Mouse (Mus musculus): ENCODE results near the gene Banf1. TPM values are rescaled to one million over a fixed set of nuclear protein-coding genes. Genes with fewer than 3 reads are reported as not detected.
"Not testable (repeated sequence)": the region's sequence is repeated elsewhere in the genome, so short reads cannot be mapped to it uniquely, and the experiment has no call there.

Gene Banf1
- 10 to 100 TPM; 85.3 to 93.2 TPM for total RNA-seq (2021)

DNA sequence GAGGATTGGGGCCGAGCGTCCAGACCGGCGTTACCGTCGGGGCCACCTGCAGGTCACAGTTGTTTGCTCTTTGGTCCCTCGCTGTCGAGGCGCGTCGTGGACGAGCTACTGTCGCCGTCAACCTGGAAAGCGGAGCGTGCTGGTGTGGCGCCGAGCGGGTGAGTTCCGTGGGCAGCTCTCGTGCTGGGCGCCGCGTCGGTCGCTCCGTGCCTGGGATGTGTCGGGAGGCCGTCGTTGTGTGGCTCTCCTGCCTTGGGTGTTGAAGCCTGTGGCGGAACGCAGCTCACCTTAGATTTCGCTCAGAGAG, at the start of gene Banf1:
Gene Banf1, minus strand, starts transcription at position 116 of the 307 bp plus-strand sequence.
- DNase-seq (ENCODE audit: extremely low spot score in 1 of 2, low spot score in 1 of 2), result no peak

DNA sequence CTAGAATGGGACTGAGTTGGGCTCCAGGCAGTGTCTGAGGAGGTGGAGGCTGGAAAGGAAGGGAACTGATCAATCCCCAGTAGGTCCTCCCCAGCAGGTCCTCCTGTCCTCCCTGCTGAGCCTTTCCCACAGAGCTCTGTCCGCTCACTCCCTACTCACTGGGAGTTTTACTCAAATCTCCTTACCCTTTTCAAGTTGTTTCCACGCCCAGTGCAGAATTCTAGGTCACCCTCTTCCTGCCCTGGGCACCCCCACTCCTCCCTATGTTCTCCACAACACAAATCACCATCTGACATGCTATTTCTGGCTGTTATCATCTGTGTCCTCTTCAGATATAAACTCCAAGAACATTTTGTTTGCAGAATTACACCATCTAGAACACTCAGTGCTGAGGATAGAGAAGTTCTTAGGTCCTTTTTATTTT, 47.6 kb upstream of the Banf1 start:
- DNase-seq (ENCODE audit: extremely low spot score in 1 of 2, low spot score in 1 of 2), result no peak

DNA sequence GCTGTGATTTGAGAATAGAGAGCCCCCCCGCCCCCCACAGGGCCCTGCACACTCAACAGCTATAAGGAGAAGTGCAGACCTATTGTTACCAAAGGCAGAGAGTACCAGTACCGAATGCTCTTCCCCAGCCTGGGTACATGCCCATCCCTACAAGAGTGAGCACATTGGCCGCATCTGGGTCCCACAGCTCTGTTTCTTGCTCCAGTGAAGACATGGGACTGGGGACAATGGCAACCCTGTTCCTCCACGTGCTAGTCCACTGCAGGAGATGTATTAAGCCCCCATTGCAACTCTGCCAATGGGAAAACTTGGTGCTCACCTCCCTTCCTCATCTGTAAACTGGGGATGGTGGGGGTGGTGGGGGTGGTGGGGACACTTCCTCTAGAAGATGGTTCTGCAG, 46.9 kb upstream of the Banf1 start:
- DNase-seq (ENCODE audit: extremely low spot score in 1 of 2, low spot score in 1 of 2), result no peak

DNA sequence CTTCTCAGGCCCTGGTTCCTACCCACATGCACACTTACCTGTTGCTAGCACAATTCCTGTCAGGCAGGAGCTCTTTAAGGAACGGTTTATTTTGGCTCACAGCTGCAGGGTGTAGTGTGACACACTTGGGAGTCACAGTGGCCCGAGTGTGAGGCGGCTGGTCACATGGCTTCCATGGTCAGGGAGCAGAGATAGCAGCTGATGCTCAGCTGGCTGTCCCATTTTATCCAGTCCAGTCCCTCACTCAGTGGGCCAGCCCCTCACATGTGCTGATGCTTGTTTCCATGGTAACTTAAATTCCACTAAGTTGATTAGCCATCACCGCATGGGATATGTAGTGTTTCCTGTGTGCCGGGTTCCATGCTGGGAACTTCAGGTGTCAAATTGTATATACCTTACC, 45.0 kb upstream of the Banf1 start:
- DNase-seq (ENCODE audit: extremely low spot score in 1 of 2, low spot score in 1 of 2), result no peak

DNA sequence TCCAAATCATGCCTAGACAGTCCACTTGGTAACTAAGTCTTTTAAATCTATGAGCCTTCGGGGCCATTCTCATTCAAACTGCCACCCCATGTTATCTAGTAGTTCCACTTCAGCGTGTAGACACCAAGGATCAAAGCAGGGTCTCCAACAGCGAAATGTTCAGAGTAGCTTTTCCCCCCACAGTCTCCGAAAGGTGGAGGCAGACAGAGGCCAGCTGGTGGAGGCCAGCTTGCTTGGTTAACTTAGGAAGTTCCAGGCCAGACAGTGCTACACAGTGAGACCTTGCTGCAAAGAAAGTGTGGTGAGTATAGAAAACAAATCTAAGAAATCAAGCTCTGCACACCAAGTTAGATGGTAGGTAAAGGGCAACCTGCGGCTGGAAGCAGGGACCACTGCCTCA, 43.7 kb upstream of the Banf1 start:
- DNase-seq (ENCODE audit: extremely low spot score in 1 of 2, low spot score in 1 of 2), result no peak

DNA sequence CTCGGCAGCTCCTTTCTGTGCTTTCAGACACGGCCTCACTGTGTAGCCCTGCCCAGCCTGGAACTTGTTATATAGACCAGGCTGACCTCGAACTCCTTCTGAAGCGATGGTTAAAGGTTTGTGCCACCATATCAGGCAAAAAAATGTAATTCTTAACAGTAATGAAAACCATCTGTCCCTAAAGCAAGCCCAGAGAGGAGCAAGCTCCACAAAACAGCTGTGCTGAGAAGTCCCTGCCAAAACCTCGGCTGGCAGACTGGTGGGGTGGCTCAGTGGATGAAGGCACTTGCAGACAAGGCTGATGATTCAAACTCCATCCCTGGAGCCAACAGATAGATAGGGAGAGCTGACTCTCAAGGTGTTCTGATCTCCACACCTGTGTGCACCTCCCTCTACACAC, 42.1 kb upstream of the Banf1 start:
- DNase-seq (ENCODE audit: extremely low spot score in 1 of 2, low spot score in 1 of 2), result no peak

DNA sequence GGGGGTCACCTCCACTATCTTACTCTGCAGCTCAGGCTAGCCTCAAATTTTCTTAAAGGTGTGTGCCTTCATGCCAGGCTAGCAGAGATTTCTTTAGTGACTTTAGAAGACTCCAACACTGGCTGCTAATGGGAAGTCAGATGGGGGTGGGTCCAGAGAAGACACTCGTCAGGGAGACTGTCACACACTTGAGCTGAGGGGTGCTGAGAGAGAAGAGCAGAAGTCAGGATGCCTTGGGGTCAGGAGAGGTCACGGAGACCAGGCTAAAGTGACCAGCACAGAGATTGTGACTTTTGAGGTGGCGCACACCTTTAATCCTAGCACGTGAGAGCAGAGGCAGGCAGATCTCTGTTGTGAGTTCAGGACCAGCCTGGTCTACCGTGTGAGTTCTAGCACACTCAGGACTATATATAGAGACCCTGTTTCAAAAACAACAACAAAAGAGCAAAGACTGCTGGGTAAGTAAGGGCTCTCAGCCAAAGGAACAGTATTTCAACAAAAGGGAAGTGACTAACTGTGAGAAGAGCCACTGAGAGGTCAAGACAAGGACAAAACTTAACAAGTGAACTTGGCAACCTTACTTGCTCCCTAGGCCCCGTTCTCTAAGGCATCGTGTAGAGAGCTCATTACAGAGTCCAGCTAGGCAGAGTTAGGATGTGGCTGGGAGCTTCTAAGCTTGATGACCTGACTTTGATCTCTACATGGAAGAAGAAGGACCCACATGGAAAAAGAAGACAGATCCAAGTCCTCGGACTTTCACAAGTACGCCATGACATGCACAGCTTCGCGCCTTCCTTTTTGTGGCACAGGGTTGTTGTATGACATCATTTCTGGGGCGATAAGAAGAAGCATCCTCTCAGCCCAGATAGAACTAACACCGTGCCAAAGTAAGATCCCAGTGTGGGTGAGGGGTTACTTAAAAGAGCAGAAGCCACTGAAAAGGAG, 41.4 kb upstream of the Banf1 start:
- DNase-seq (ENCODE audit: extremely low spot score in 1 of 2, low spot score in 1 of 2), result no peak

DNA sequence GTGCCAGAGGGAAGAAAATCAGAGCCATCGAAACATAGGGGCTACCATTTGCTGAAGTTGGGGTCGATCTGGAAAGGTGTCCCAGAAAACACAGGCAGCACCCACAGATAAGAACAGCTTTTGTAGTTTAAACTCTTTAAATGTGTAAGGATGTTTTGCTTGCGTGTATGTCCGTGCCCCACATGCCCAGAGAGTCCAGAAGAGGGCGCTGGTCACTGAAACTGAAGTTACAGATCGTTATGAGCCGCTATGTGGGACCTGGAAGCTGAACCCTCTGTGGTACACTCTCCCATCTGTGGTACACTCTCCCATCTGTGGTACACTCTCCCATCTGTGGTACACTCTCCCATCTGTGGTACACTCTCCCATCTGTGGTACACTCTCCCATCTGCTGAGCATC, 40.2 kb upstream of the Banf1 start:
- DNase-seq (ENCODE audit: extremely low spot score in 1 of 2, low spot score in 1 of 2), result peak in 1 of 2 experiments; percentile 42

DNA sequence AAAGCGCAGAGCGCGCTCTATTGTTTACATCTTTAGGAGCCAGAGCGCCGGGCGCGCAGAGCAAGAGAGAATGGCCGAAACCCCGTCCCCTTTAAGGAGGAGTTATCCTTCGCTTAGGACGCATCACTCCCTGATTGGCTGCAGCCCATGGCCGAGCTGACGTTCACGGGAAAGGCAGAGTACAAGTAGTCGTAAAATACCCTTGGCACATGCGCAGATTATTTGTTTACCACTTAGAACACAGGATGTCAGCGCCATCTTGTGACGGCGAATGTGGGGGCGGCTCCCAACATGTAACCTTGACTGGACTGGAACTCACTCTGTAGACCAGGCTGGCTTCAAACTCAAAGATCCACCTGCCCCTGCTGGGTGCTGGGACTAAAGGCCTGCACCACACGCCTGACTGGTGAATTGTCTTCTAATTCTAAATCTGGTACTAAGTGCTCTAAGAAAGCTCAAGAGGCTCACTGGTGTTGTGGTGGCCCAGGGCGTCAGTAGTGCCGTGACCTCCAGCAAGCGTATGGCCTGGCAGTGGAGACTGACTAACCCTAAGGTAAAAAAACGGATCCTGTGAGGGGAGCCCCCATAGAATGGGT, 39.7 kb upstream of the Banf1 start:
- DNase-seq (ENCODE audit: extremely low spot score in 1 of 2, low spot score in 1 of 2), result not testable (repeated sequence)

DNA sequence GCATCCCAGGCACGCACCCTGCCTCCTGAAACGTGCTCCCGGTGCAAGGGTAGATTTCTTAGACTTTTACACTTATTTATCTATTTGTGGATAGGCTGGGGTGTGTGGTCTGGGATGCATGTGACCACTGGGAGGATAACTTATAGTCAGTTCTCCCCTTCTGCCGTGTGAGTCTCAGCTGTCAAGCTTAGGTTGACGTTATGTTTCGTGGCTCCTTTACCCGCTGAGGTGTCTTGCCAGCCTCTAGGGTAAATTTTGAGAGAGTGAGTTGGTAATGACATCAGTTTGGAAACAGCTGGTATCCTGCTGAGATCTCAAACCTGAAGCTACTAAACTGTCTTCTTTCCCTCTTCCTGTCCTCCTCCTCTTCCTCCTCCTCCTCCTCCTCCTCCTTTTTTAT, 39.0 kb upstream of the Banf1 start:
- no peak for DNase-seq (ENCODE audit: extremely low spot score in 1 of 2, low spot score in 1 of 2)

DNA sequence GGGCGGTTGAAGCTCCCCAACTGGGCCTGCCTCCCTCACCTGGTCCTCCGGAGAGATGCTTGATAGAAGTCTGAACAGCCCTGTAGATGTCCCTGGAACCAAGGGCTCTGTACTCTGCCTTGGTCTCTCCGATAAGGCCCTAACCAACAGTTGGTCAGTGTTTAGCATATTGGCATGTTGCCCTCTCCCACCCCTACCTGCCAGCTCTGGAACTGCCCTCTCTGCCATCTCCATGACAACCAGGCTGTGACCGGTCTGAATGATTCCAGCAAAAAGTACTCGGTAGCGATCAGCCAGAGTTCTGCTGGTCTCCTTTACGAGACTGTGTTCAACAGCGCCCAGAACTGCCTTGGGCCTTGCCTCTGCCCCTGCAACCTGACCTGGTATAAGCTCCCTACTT, 35.3 kb upstream of the Banf1 start, which contains the start of gene Tsga10ip:
Gene Tsga10ip, minus strand, starts transcription at position 234 of the 400 bp plus-strand sequence.
- DNase-seq (ENCODE audit: extremely low spot score in 1 of 2, low spot score in 1 of 2), result no peak

DNA sequence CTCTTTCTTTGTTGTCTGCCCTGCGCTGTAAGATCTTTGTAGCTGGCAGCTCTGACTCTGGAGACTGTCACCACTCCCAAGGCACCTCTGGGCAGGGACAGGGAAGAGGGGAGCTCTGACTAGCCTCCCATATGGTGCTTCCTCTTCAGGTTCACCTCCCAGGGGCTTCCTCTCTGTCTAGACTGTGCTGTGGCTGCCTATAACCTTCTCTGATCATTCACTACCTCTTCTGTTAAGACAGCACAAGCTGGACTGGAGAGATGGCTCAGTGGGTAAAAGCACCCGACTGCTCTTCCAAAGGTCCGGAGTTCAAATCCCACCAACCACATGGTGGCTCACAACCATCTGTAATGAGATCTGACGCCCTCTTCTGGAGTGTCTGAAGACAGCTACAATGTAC, 34.1 kb upstream of the Banf1 start:
- DNase-seq (ENCODE audit: extremely low spot score in 1 of 2, low spot score in 1 of 2), result not testable (repeated sequence)

DNA sequence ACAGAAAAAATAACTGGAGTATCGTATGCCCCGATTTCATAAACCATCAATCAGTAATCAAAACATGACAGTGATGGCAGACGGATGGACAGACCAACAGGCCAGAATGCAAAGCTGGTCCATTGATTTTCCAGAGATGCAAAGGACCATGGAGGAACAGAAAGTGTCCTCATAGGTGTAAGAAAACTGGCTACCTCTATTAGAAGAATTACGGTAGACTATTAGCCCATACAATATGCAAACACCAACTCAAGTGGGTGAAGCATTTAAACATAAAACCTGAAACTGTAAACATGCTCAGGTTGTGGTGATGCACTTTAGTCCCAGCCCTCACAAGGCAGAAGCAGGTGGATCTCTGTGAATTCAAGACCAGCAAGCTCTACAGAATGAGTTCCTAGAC, 28.4 kb upstream of the Banf1 start:
- DNase-seq (ENCODE audit: extremely low spot score in 1 of 2, low spot score in 1 of 2), result no peak

DNA sequence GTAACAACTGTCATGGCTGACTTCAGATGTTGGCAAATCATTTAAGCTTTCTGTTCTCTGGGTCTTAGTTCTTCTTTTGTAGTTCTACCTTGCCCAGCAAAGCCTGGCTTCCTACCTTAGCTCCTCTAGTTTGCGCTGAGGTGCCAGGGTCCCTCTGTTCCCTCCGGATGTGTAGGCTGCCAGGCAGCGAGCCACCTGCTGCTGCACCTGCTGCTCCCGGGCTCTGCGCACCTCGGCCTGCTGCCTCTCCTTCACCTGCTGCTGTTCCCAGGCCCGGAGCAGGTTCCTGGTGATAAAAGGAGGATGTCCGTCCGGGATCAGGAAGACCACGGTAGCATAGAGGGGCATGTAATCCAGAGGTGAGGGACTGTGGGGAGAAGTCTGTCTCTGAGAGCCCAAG, 27.2 kb upstream of the Banf1 start:
- no peak for DNase-seq (ENCODE audit: extremely low spot score in 1 of 2, low spot score in 1 of 2)

DNA sequence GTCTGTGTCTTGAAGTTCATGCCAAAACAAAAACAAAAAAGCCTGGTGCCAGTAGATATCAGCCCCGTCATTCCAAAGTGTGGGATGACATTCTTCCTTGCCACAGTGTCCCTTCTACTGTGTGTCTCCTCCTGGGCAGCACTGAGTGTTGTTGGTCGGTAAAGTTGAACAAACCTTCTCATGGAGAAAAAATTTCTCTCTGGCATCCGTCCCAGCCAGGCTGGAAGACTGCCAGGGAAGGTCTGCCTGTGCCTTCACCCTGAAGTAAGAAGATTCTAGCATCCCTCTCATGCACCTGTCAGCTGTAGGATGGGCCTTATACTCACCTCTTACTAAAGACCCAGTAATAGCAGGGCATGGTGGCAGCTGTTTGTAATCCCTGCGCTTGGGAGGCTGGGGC, 25.9 kb upstream of the Banf1 start:
- no peak for DNase-seq (ENCODE audit: extremely low spot score in 1 of 2, low spot score in 1 of 2)

DNA sequence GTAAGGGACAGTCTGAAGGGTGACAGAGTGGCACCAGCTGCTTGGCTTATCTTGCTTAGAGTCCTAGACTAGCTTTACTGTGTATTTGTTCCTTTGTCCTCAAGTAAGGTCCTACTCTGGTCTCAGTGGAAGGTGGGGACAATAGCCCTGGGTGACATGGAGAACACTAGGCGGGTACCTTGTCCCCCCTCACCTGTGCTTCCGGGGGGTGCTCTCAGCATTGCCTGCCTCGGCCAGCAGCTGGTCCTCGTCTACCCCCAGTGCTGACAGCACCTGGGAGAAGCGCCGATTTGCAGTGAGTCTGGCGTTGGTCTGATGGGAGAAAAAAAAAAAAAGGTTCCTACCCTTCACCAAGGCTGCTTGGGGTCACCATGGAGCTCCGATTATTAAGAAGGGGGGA, 23.4 kb upstream of the Banf1 start:
- DNase-seq (ENCODE audit: extremely low spot score in 1 of 2, low spot score in 1 of 2), result no peak

DNA sequence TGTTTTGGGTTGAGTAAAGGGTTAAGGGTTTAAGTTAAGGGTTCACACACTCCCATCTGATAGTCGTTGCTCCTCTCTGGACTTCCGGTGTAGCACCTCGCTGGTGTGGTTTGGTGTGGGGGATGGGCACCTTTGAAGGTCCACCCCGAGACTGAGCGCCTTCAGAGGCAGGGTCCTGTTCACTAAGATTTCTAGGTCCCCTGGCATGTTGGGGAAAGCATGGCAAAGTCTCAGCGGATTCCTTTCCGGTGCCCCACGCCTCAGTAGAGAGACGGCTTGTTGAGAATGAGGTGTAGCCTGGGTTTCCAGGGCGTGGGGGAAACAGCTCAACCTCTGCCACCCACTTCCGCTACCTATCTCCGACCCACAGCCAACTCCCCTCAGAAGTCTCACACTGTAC, 22.7 kb upstream of the Banf1 start:
- no peak for DNase-seq (ENCODE audit: extremely low spot score in 1 of 2, low spot score in 1 of 2)

DNA sequence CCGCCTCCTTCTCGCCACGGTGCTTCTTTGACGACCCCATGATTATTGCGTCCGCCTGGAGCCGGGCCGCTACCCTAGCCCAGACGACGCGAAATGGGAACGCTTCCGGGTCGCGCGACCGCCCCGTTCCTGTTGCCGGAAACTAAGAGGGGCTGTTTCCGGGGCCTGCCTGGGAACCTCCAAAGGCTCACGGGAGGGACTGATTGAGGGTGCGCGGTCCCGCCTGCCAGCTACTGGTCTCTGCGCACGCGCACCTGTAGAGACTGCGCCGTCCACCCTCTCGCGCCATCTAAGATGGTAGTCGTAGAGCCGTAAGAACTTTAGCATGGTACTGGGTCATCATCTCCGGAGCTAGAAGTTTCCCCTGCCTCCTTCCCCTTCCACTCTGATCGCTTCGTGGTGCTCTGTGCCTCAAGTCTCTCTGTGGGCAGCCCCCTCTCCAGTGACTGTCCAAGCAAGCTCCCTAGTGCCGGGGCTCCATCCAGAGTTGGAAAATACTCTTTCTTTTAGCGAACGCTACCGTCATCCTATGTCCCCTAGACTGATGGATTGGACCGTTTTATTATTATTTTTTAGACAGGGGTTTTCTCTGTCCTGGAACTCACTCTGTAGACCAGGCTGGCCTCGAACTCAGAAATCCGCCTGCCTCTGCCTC, 21.7 kb upstream of the Banf1 start, which contains the start of gene Sart1:
Gene Sart1, minus strand, starts transcription at position 116 of the 655 bp plus-strand sequence.
- DNase-seq (ENCODE audit: extremely low spot score in 1 of 2, low spot score in 1 of 2), result peak; percentile 80 to 87

DNA sequence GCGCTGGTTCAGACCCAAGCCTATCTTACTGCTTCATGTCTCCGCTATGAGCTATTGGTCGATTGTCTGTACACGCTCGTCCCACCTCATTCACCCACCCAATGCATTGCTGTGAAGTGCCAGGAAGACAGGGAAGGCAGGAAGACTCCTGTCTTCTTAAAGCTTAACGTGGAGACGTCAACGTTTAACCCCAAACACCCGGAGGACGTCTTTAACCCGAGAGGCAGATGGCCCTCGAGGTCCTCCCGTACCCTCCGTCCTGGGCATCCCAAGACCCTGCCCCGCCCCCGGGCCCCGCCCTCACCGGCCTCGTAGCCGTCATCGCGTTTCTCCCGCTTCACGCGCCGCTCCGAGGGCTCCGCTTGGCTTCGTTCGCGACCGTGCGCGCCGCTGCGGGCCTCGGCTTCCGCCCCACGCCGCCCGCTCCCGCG, 21.1 kb upstream of the Banf1 start:
- DNase-seq (ENCODE audit: extremely low spot score in 1 of 2, low spot score in 1 of 2), result peak in 1 of 2 experiments; percentile 24

DNA sequence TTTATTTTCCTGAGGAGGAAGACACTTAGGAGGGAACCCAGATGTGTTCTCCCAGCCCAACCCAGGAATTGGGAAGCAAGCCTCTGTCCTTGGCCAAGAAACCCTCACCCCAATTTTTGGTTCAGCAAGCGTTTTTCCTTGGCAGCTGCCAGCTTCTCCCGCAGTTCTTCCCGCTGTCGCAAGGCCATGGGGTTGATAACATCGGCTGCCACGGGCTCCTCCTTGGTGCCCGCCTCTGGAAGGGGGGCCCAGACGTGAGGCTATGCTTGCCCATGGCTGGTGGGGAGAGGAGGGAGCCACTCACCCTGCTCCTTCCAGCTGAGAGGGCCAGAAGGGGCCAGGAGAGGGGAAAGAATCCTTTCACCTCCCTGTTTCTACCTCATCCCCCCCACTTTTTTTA, 17.7 kb upstream of the Banf1 start:
- no peak for DNase-seq (ENCODE audit: extremely low spot score in 1 of 2, low spot score in 1 of 2)

DNA sequence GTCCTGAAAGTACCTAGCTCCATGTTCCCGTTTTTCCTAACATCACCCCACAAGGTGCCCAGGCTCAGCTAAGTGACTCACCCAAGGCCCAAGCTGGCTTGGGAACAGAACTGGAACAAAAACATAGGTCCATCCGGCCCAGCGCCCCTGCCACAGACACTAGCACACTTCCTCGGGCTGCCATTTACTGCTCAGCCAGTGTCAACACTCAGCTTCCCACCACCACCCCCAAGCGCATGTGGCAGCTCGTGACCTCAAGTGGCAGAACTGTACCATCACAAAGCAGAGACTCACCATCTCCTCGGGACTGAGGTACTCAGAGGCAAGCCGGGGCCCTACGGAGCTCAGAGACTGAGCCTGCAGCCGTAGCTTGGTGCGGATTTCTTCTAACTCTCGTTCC, 16.4 kb upstream of the Banf1 start:
- DNase-seq (ENCODE audit: extremely low spot score in 1 of 2, low spot score in 1 of 2), result no peak

All from layer of hippocampus, postnatal 25 days (tissue).